Mouse (Mus musculus): ENCODE measurements around the gene Chrna9. TPM values are rescaled to one million over a fixed set of nuclear protein-coding genes. Genes with fewer than 3 reads are reported as not detected.

Gene Chrna9
- total and polyA plus RNA-seq, 2 experiments from 2014 or later = not detected

- DNase-seq (ENCODE audit: low spot score) (no peak), ATAC-seq (ENCODE audit: low FRiP score) (no peak)
- no peaks in the 10 kb centered on the region for H3K36me3 ChIP-seq (ENCODE audit: insufficient read depth, low read length)
- no peak overlapping the region for H3K27ac ChIP-seq (ENCODE audit: low read depth, low read length)
- peaks cover 5% of the 10 kb centered on the region; the same call in 1 of the 2 replicates for H3K9me3 ChIP-seq (ENCODE audit: low read length)
- no peak for TF ChIP-seq CTCF (IDR thresholded peaks at IDR 0.05)
- H3K4me3 ChIP-seq (ENCODE audit: low read depth, low read length) = no peak overlapping the region
- no peaks in the 10 kb centered on the region for H3K4me1 ChIP-seq (ENCODE audit: insufficient read depth, low read length)
- WGBS = 93% methylated on average over 9 of the region's 9 CpGs
- H3K4me2 ChIP-seq (ENCODE audit: low read depth, low read length, poor library complexity, severe bottlenecking) = no peak overlapping the region
- H3K9ac ChIP-seq (replicated peaks; ENCODE audit: low read length, poor library complexity, severe bottlenecking) = no peak overlapping the region
- H3K27me3 ChIP-seq (ENCODE audit: insufficient read depth, low read length) = no peaks in the 10 kb centered on the region
Observed at GRCm38 (mm10) chr5:65902811-65903210, 31.9 kb upstream of the Chrna9 start.

GRCm38 (mm10) chr5:65904476-65904875, 30.2 kb upstream of the Chrna9 start:
- Histone ChIP-seq H3K4me1 (ENCODE audit: insufficient read depth, low read length) (no peaks in the 10 kb centered on the region), H3K27ac (ENCODE audit: low read depth, low read length) (no peak overlapping the region), H3K9me3 (ENCODE audit: low read length) (peaks cover 5% of the 10 kb centered on the region; the same call in 1 of the 2 replicates), H3K9ac (replicated peaks; ENCODE audit: low read length, poor library complexity, severe bottlenecking) (no peak overlapping the region), H3K4me3 (ENCODE audit: low read depth, low read length) (no peak overlapping the region), H3K27me3 (ENCODE audit: insufficient read depth, low read length) (no peaks in the 10 kb centered on the region), H3K36me3 (ENCODE audit: insufficient read depth, low read length) (no peaks in the 10 kb centered on the region), H3K4me2 (ENCODE audit: low read depth, low read length, poor library complexity, severe bottlenecking) (no peak overlapping the region)
- WGBS = 87% methylated on average over 4 of the region's 4 CpGs
- ATAC-seq (ENCODE audit: low FRiP score) = no peak
- DNase-seq (ENCODE audit: low spot score) = no peak
- TF ChIP-seq CTCF (IDR thresholded peaks at IDR 0.05) = no peak

GRCm38 (mm10) chr5:65908751-65909150, 26.0 kb upstream of the Chrna9 start:
- ATAC-seq (ENCODE audit: low FRiP score) = no peak
- H3K4me2 ChIP-seq (ENCODE audit: low read depth, low read length, poor library complexity, severe bottlenecking) = no peak overlapping the region
- no peaks in the 10 kb centered on the region for H3K9me3 ChIP-seq (ENCODE audit: low read length)
- H3K4me1 ChIP-seq (ENCODE audit: insufficient read depth, low read length) = no peaks in the 10 kb centered on the region
- no peak for TF ChIP-seq CTCF (IDR thresholded peaks at IDR 0.05)
- 60% methylated on average over 2 of the region's 2 CpGs for WGBS
- DNase-seq (ENCODE audit: low spot score) = peak; percentile 31
- no peak overlapping the region for H3K9ac ChIP-seq (replicated peaks; ENCODE audit: low read length, poor library complexity, severe bottlenecking)
- no peak overlapping the region for H3K27ac ChIP-seq (ENCODE audit: low read depth, low read length)
- H3K27me3 ChIP-seq (ENCODE audit: insufficient read depth, low read length) = no peaks in the 10 kb centered on the region
- no peak overlapping the region for H3K4me3 ChIP-seq (ENCODE audit: low read depth, low read length)
- H3K36me3 ChIP-seq (ENCODE audit: insufficient read depth, low read length) = no peaks in the 10 kb centered on the region

GRCm38 (mm10) chr5:65909321-65909720, 25.4 kb upstream of the Chrna9 start:
- TF ChIP-seq CTCF (IDR thresholded peaks at IDR 0.05) = no peak
- Histone ChIP-seq H3K4me1 (ENCODE audit: insufficient read depth, low read length) (no peaks in the 10 kb centered on the region), H3K4me3 (ENCODE audit: low read depth, low read length) (no peak overlapping the region), H3K9me3 (ENCODE audit: low read length) (no peaks in the 10 kb centered on the region), H3K4me2 (ENCODE audit: low read depth, low read length, poor library complexity, severe bottlenecking) (no peak overlapping the region), H3K27me3 (ENCODE audit: insufficient read depth, low read length) (no peaks in the 10 kb centered on the region), H3K27ac (ENCODE audit: low read depth, low read length) (no peak overlapping the region), H3K9ac (replicated peaks; ENCODE audit: low read length, poor library complexity, severe bottlenecking) (no peak overlapping the region), H3K36me3 (ENCODE audit: insufficient read depth, low read length) (no peaks in the 10 kb centered on the region)
- WGBS = 65% methylated on average over 4 of the region's 4 CpGs
- ATAC-seq (ENCODE audit: low FRiP score) (no peak), DNase-seq (ENCODE audit: low spot score) (peak; percentile 70)

DNA sequence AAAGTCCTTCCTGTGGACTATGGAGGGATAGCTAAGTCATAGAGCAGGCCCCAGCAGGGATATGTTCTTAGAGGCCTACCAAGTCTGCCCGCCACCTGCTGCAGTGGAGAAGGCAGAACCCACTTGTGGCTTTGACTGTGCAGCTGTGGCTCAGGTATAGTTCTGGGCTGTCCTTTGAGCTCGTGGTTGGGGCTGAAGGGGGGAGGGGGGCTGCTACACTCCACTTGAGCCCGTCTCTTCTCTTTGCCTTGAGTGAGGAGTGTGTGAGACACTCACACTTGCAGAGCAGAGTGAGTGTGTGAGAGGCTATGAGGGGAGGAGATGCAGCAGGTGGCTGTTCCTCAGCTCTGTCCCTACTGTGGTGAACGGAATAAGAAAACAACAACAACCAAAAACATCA, 24.3 kb upstream of the Chrna9 start:
- 76% methylated on average over 4 of the region's 4 CpGs for WGBS
- Histone ChIP-seq H3K9ac (replicated peaks; ENCODE audit: low read length, poor library complexity, severe bottlenecking) (no peak overlapping the region), H3K27me3 (ENCODE audit: insufficient read depth, low read length) (no peaks in the 10 kb centered on the region), H3K27ac (ENCODE audit: low read depth, low read length) (no peak overlapping the region), H3K4me2 (ENCODE audit: low read depth, low read length, poor library complexity, severe bottlenecking) (no peak overlapping the region), H3K4me3 (ENCODE audit: low read depth, low read length) (no peak overlapping the region), H3K36me3 (ENCODE audit: insufficient read depth, low read length) (no peaks in the 10 kb centered on the region), H3K9me3 (ENCODE audit: low read length) (no peaks in the 10 kb centered on the region), H3K4me1 (ENCODE audit: insufficient read depth, low read length) (no peaks in the 10 kb centered on the region)
- DNase-seq (ENCODE audit: low spot score) = no peak
- no peak for TF ChIP-seq CTCF (IDR thresholded peaks at IDR 0.05)
- no peak for ATAC-seq (ENCODE audit: low FRiP score)

DNA sequence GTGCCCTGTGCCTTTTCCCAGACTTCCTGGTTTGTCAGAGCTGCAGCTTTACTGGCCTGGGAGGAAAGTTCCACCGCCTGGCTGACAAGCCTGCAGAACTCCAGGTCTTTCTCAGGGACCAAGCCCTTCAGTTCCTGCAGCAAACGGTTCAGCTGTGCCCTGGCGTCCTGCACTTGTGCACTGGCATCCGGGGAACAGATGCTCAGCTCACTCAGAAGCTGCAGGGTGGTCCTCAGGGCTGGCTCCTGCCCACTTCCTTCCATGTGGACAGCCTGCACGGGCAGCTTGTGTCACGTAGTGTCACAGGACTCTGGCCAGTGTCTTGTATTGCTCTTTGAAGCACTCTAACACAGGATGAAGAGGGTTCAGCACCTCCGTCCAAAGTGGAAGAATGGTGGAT, 23.0 kb upstream of the Chrna9 start:
- TF ChIP-seq CTCF (IDR thresholded peaks at IDR 0.05) = no peak
- Histone ChIP-seq H3K4me3 (ENCODE audit: low read depth, low read length) (no peak overlapping the region), H3K9ac (replicated peaks; ENCODE audit: low read length, poor library complexity, severe bottlenecking) (no peak overlapping the region), H3K4me2 (ENCODE audit: low read depth, low read length, poor library complexity, severe bottlenecking) (no peak overlapping the region), H3K27me3 (ENCODE audit: insufficient read depth, low read length) (no peaks in the 10 kb centered on the region), H3K36me3 (ENCODE audit: insufficient read depth, low read length) (no peaks in the 10 kb centered on the region), H3K27ac (ENCODE audit: low read depth, low read length) (no peak overlapping the region), H3K9me3 (ENCODE audit: low read length) (no peaks in the 10 kb centered on the region), H3K4me1 (ENCODE audit: insufficient read depth, low read length) (no peaks in the 10 kb centered on the region)
- WGBS = 82% methylated on average over 7 of the region's 7 CpGs
- DNase-seq (ENCODE audit: low spot score) (no peak), ATAC-seq (ENCODE audit: low FRiP score) (no peak)

All from midbrain, postnatal 0 days (tissue).